Comparison of ENCODE assay signal across 34 mouse cellular contexts in genomic region chr9:110985951-110986350, GRCm38 (mm10). TPM values are rescaled to one million over a fixed set of nuclear protein-coding genes. Genes with fewer than 3 reads are reported as not detected.
DNase-seq lines count a peak whose midpoint lies in the region; ATAC-seq and TF ChIP-seq lines count a peak whose summit lies in the region.
"Had no signal": no experiment of that assay in that cellular context is flagged by ENCODE, and none has a peak within 500 bp of the region (broad histone marks: within the 10 kb centered on the region; RNA-seq: fewer than 3 reads in every experiment).

No protein-coding gene starts in this region.

- no peak for ATAC-seq in liver, embryonic 11.5 days (replicated peaks; ENCODE audit: low FRiP score)
- peak; percentile 63 for ATAC-seq in granulocyte monocyte progenitor cell, adult 5-6 weeks (replicated peaks; ENCODE audit: poor library complexity, severe bottlenecking)
- ATAC-seq: activated CD4-positive, CD25-positive, alpha-beta regulatory T cell, adult 4 months; forebrain, embryonic 13.5 days; inflammation-experienced regulatory T-cells, adult 6 months; midbrain, embryonic 13.5 days had no signal

- H3K4me3 ChIP-seq in liver, adult 2 months (ENCODE audit: insufficient read depth, low read depth, low read length) = no peak overlapping the region; the same call in 1 of the 2 replicates
- no peak overlapping the region for H3K4me3 ChIP-seq in liver, embryonic 11.5 days (ENCODE audit: low read depth, low read length)
- H3K4me3 ChIP-seq: embryonic facial prominence, embryonic 10.5 days; embryonic facial prominence, embryonic 15.5 days; forebrain, embryonic 13.5 days; hindbrain, embryonic 15.5 days; layer of hippocampus, adult 2 months; limb, embryonic 13.5 days; megakaryocyte, embryonic 14.5 days; midbrain, embryonic 13.5 days had no signal

- H3K9ac ChIP-seq in liver, adult 2 months (ENCODE audit: low read depth, low read length) = peak overlapping the region; percentile 25; the same call in 1 of the 2 replicates
- H3K9ac ChIP-seq in liver, embryonic 11.5 days (ENCODE audit: low read depth, low read length) = no peak overlapping the region
- H3K9ac ChIP-seq: embryonic facial prominence, embryonic 15.5 days; forebrain, embryonic 13.5 days; hindbrain, embryonic 15.5 days; limb, embryonic 13.5 days; midbrain, embryonic 13.5 days had no signal

- no peak for DNase-seq in liver, adult 2 months (ENCODE audit: extremely low read depth, low read depth, low spot score)
- no peak for DNase-seq in liver, embryonic 11.5 days (ENCODE audit: low spot score)
- peak; percentile 10 for DNase-seq in thymus, postnatal 14 days
- DNase-seq in thymus, postnatal 36 days = no peak
- DNase-seq in layer of hippocampus, postnatal 36 days = no peak
- no peak for DNase-seq in retina, embryonic 14.5 days (ENCODE audit: low spot score)
- DNase-seq: adrenal gland, adult 2 months; adrenal gland, postnatal 36 days; cerebellum, adult 2 months; cerebellum, postnatal 25 days; gastrocnemius, postnatal 10 days; kidney, adult 2 months; kidney, postnatal 36 days; lung, postnatal 14 days; right cerebral cortex, postnatal 25 days had no signal

- H3K36me3 ChIP-seq in liver, adult 2 months (ENCODE audit: control insufficient read depth, insufficient read depth, low read length) = peaks cover 5% of the 10 kb centered on the region
- no peaks in the 10 kb centered on the region for H3K36me3 ChIP-seq in liver, embryonic 11.5 days (ENCODE audit: control insufficient read depth, insufficient read depth, low read length)
- H3K36me3 ChIP-seq: embryonic facial prominence, embryonic 10.5 days; embryonic facial prominence, embryonic 15.5 days; hindbrain, embryonic 15.5 days; limb, embryonic 13.5 days; midbrain, embryonic 13.5 days had no signal

- TF ChIP-seq CTCF in liver, adult 2 months (IDR thresholded peaks at IDR 0.05; ENCODE audit: low read depth, low read length) = no peak

- peaks cover 9% of the 10 kb centered on the region; the same call in 1 of the 2 replicates for H3K79me2 ChIP-seq in liver, adult 2 months (ENCODE audit: control insufficient read depth, insufficient read depth, low read length)

- 48% methylated on average over 8 of the region's 8 CpGs for WGBS in liver, adult 2 months
- WGBS in liver, embryonic 11.5 days = 86% methylated on average over 8 of the region's 8 CpGs

- H3K4me2 ChIP-seq in liver, embryonic 11.5 days = no peak overlapping the region
- H3K4me2 ChIP-seq: embryonic facial prominence, embryonic 15.5 days; forebrain, embryonic 13.5 days; heart, embryonic 11.5 days; hindbrain, embryonic 15.5 days; limb, embryonic 13.5 days; midbrain, embryonic 13.5 days had no signal

- peak overlapping the region; percentile 75 for H3K27ac ChIP-seq in liver, adult 2 months (replicated peaks; ENCODE audit: insufficient read depth, low read depth, low read length)
- no peak overlapping the region for H3K27ac ChIP-seq in liver, embryonic 11.5 days (ENCODE audit: low read depth, low read length)
- H3K27ac ChIP-seq: embryonic facial prominence, embryonic 10.5 days; embryonic facial prominence, embryonic 15.5 days; forebrain, embryonic 13.5 days; hindbrain, embryonic 15.5 days; layer of hippocampus, adult 2 months; limb, embryonic 13.5 days; midbrain, embryonic 13.5 days had no signal

- no peaks in the 10 kb centered on the region for H3K9me3 ChIP-seq in liver, embryonic 11.5 days (ENCODE audit: control insufficient read depth, low read length)
- H3K9me3 ChIP-seq: embryonic facial prominence, embryonic 10.5 days; embryonic facial prominence, embryonic 15.5 days; forebrain, embryonic 13.5 days; hindbrain, embryonic 15.5 days; limb, embryonic 13.5 days; megakaryocyte, embryonic 14.5 days; midbrain, embryonic 13.5 days had no signal

- peaks cover 13% of the 10 kb centered on the region for H3K4me1 ChIP-seq in liver, adult 2 months (ENCODE audit: control insufficient read depth, insufficient read depth, low read length)
- H3K4me1 ChIP-seq in liver, embryonic 11.5 days (replicated peaks; ENCODE audit: control insufficient read depth, insufficient read depth, low read length) = no peaks in the 10 kb centered on the region
- H3K4me1 ChIP-seq: embryonic facial prominence, embryonic 10.5 days; embryonic facial prominence, embryonic 15.5 days; forebrain, embryonic 13.5 days; hindbrain, embryonic 15.5 days; limb, embryonic 13.5 days; midbrain, embryonic 13.5 days had no signal

- no peak for TF ChIP-seq POLR2A in liver, adult 2 months (IDR thresholded peaks at IDR 0.05; ENCODE audit: extremely low read depth, insufficient read depth, low read length)

- no peaks in the 10 kb centered on the region for H3K27me3 ChIP-seq in liver, adult 2 months (ENCODE audit: control insufficient read depth, insufficient read depth, low read length)
- no peaks in the 10 kb centered on the region for H3K27me3 ChIP-seq in liver, embryonic 11.5 days (replicated peaks; ENCODE audit: control insufficient read depth, insufficient read depth, low read length)
- H3K27me3 ChIP-seq: embryonic facial prominence, embryonic 15.5 days; forebrain, embryonic 13.5 days; hindbrain, embryonic 15.5 days; limb, embryonic 13.5 days; midbrain, embryonic 13.5 days had no signal

RNA-seq across cellular contexts. Expression of gene Rtp3, which starts 4.4 kb away (rescaled TPM):
- 14.5 and 19.8 TPM in 2 replicates for total RNA-seq in liver, adult 2 months (2014; rRNA removed)
- polyA plus RNA-seq in liver, adult 2 months (2012; rRNA removed) = 57.5 and 61.0 TPM in 2 replicates
- 11.1 and 12.5 TPM in 2 replicates for polyA plus RNA-seq in liver, embryonic 11.5 days (2014; fragmentation: Nextera tagmentation; extraction: Ambion mirVana)
- total RNA-seq in granulocyte monocyte progenitor cell, adult 5-6 weeks (2014; fragmentation: Nextera tagmentation) = not detected in 2 replicates
- not detected in 2 replicates for total RNA-seq in granulocyte monocyte progenitor cell, adult 5-6 weeks (2017)
- total RNA-seq in layer of hippocampus, postnatal 36 days (2021) = under 1 TPM; 0.18 to 0.32 TPM
- total RNA-seq: hematopoietic stem cell, adult 5-6 weeks had no signal
- polyA plus RNA-seq: activated CD4-positive, CD25-positive, alpha-beta regulatory T cell, adult 4 months; embryonic facial prominence, embryonic 15.5 days; forebrain, embryonic 13.5 days; hindbrain, embryonic 15.5 days; inflammation-experienced regulatory T-cells, adult 6 months; limb, embryonic 13.5 days; midbrain, embryonic 13.5 days; neural tube, embryonic 14.5 days had no signal

RNA-seq across cellular contexts. Expression of gene Ltf, which starts 33.1 kb away (rescaled TPM):
- total RNA-seq in liver, adult 2 months (2014; rRNA removed) = 0.37 and 0.47 TPM in 2 replicates
- 0.12 and 0.51 TPM in 2 replicates for polyA plus RNA-seq in liver, adult 2 months (2012; rRNA removed)
- 7.2 and 8.8 TPM in 2 replicates for polyA plus RNA-seq in liver, embryonic 11.5 days (2014; fragmentation: Nextera tagmentation; extraction: Ambion mirVana)
- 32.3 TPM in 1 of 2 replicates, not detected in the other for total RNA-seq in granulocyte monocyte progenitor cell, adult 5-6 weeks (2014; fragmentation: Nextera tagmentation)
- total RNA-seq in granulocyte monocyte progenitor cell, adult 5-6 weeks (2017) = 99.6 and 152 TPM in 2 replicates
- under 1 TPM; 0.30 to 0.63 TPM for total RNA-seq in layer of hippocampus, postnatal 36 days (2021)
- total RNA-seq: layer of hippocampus, adult 2 months; left cerebral cortex, adult 8-10 months had no signal
- polyA plus RNA-seq: activated CD4-positive, CD25-positive, alpha-beta regulatory T cell, adult 4 months; adrenal gland, adult 2 months; embryonic facial prominence, embryonic 10.5 days; forebrain, embryonic 13.5 days had no signal

RNA-seq across cellular contexts. Expression of gene Lrrc2, which starts 34.6 kb away (rescaled TPM):
- 0.46 TPM in 1 of 2 replicates, not detected in the other for total RNA-seq in liver, adult 2 months (2014; rRNA removed)
- not detected in 2 replicates for polyA plus RNA-seq in liver, adult 2 months (2012; rRNA removed)
- polyA plus RNA-seq in liver, embryonic 11.5 days (2014; fragmentation: Nextera tagmentation; extraction: Ambion mirVana) = 0.14 and 0.60 TPM in 2 replicates
- not detected in 2 replicates for total RNA-seq in granulocyte monocyte progenitor cell, adult 5-6 weeks (2014; fragmentation: Nextera tagmentation)
- total RNA-seq in granulocyte monocyte progenitor cell, adult 5-6 weeks (2017) = 0.21 TPM in 1 of 2 replicates, not detected in the other
- total RNA-seq in layer of hippocampus, postnatal 36 days (2021) = 1 to 10 TPM; 1.3 to 1.5 TPM
- polyA plus RNA-seq: limb, embryonic 13.5 days had no signal

RNA-seq across cellular contexts. Expression of gene Tdgf1, which starts 40.0 kb away (rescaled TPM):
- not detected in 2 replicates for total RNA-seq in liver, adult 2 months (2014; rRNA removed)
- polyA plus RNA-seq in liver, adult 2 months (2012; rRNA removed) = not detected in 2 replicates
- not detected in 2 replicates for polyA plus RNA-seq in liver, embryonic 11.5 days (2014; fragmentation: Nextera tagmentation; extraction: Ambion mirVana)
- total RNA-seq in granulocyte monocyte progenitor cell, adult 5-6 weeks (2014; fragmentation: Nextera tagmentation) = not detected in 2 replicates
- total RNA-seq in granulocyte monocyte progenitor cell, adult 5-6 weeks (2017) = not detected in 2 replicates
- under 1 TPM; 0.22 to 0.33 TPM for total RNA-seq in layer of hippocampus, postnatal 36 days (2021)
- total RNA-seq: adrenal gland, adult 2 months; adrenal gland, postnatal 36 days; gastrocnemius, postnatal 10 days; hematopoietic stem cell, adult 5-6 weeks had no signal
- polyA plus RNA-seq: adrenal gland, adult 2 months; embryonic facial prominence, embryonic 10.5 days; forebrain, embryonic 13.5 days; heart, embryonic 11.5 days; heart, embryonic 16.5 days; kidney, adult 2 months; kidney, embryonic 16.5 days; liver, embryonic 16.5 days; midbrain, embryonic 13.5 days; stomach, embryonic 16.5 days had no signal

Comparison
In these comparisons a context has a peak if more than half of its experiments do, and no peak if none do; other contexts are left out.
1. RNA of gene Rtp3, which starts 4.4 kb away (total RNA-seq): 14.5 to 19.8 TPM in liver, adult 2 months; 0.18 to 0.32 TPM in layer of hippocampus, postnatal 36 days and not detected in granulocyte monocyte progenitor cell, adult 5-6 weeks; every median in the first group is over 10 times any median in the second.